Comparison of ENCODE assay signal across 25 mouse cellular contexts in the genomic region with DNA sequence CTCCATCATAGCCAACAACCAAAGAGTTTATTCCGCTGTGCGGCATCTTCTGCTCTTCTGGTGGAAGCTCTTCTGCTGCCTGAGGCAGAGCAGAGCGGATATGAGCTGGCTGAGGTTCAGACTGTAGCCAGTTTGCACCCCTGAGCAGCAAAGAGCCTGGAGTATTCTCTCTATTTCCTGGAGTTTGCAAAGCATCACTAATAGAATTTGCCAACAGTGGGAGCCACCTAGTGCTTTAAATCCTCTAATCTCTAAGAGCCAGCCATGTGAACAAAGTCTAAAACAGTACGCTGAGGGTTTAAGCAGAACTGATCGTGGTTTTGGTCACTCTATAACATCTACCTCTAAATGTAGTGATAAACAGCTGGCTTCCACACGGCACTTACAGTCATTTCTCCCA.
A peak's percentile ranks its signal among the peaks of the same experiment; 100 is the strongest.
DNase-seq lines count a peak whose midpoint lies in the region; ATAC-seq and TF ChIP-seq lines count a peak whose summit lies in the region.
"Had no signal": no experiment of that assay in that cellular context is flagged by ENCODE, and none has a peak within 500 bp of the region (broad histone marks: within the 10 kb centered on the region; RNA-seq: fewer than 3 reads in every experiment).

No protein-coding gene starts in this region.

- TF ChIP-seq CTCF in brain, embryonic 14.5 days (IDR thresholded peaks at IDR 0.05; ENCODE audit: borderline replicate concordance, extremely low read depth, insufficient read depth, insufficient read length) = no peak

- no peak overlapping the region for H3K4me2 ChIP-seq in midbrain, embryonic 11.5 days
- no peak overlapping the region for H3K4me2 ChIP-seq in midbrain, embryonic 13.5 days (replicated peaks)
- H3K4me2 ChIP-seq: heart, embryonic 11.5 days; hindbrain, embryonic 13.5 days; limb, embryonic 13.5 days; liver, embryonic 11.5 days; lung, embryonic 15.5 days; midbrain, embryonic 12.5 days; neural tube, embryonic 13.5 days; stomach, embryonic 15.5 days had no signal

- no peak overlapping the region for H3K4me3 ChIP-seq in midbrain, embryonic 11.5 days (ENCODE audit: low read depth, low read length)
- no peak overlapping the region for H3K4me3 ChIP-seq in midbrain, embryonic 13.5 days (replicated peaks)
- H3K4me3 ChIP-seq: hindbrain, embryonic 13.5 days; limb, embryonic 13.5 days; lung, embryonic 15.5 days; midbrain, embryonic 12.5 days; neural tube, embryonic 13.5 days; stomach, embryonic 15.5 days had no signal

- DNase-seq in frontal cortex, postnatal 10 days (ENCODE audit: low spot score in 2 of 2) = no peak
- DNase-seq in midbrain, embryonic 11.5 days (ENCODE audit: low spot score, missing footprints) = peak; percentile 59
- peak; percentile 36 for DNase-seq in brain, embryonic 14.5 days (ENCODE audit: low read depth)
- DNase-seq in spleen, postnatal 14 days (ENCODE audit: low spot score in 2 of 2) = no peak
- DNase-seq: adrenal gland, postnatal 14 days; cerebellum, adult 2 months; cerebellum, postnatal 36 days; gastrocnemius, postnatal 14 days; heart, postnatal 36 days; kidney, adult 9 months; kidney, postnatal 10 days; thymus, postnatal 14 days had no signal

- H3K9ac ChIP-seq in midbrain, embryonic 11.5 days (ENCODE audit: low read length) = no peak overlapping the region
- H3K9ac ChIP-seq in midbrain, embryonic 13.5 days (replicated peaks) = no peak overlapping the region
- H3K9ac ChIP-seq: hindbrain, embryonic 13.5 days; limb, embryonic 13.5 days; lung, embryonic 15.5 days; midbrain, embryonic 12.5 days; neural tube, embryonic 13.5 days; stomach, embryonic 15.5 days had no signal

- no peaks in the 10 kb centered on the region; the same call in 1 of the 2 replicates for H3K9me3 ChIP-seq in midbrain, embryonic 11.5 days (ENCODE audit: control insufficient read depth, low read length)
- H3K9me3 ChIP-seq in midbrain, embryonic 13.5 days = no peaks in the 10 kb centered on the region
- H3K9me3 ChIP-seq: hindbrain, embryonic 13.5 days; limb, embryonic 13.5 days; lung, embryonic 15.5 days; midbrain, embryonic 12.5 days; neural tube, embryonic 13.5 days; stomach, embryonic 15.5 days had no signal

- no peaks in the 10 kb centered on the region for H3K36me3 ChIP-seq in midbrain, embryonic 11.5 days (ENCODE audit: control insufficient read depth, insufficient read depth, low read length)
- H3K36me3 ChIP-seq in midbrain, embryonic 13.5 days = no peaks in the 10 kb centered on the region
- H3K36me3 ChIP-seq: hindbrain, embryonic 13.5 days; limb, embryonic 13.5 days; lung, embryonic 15.5 days; midbrain, embryonic 12.5 days; neural tube, embryonic 13.5 days; stomach, embryonic 15.5 days had no signal

- TF ChIP-seq POLR2A in brain, embryonic 14.5 days (IDR thresholded peaks at IDR 0.05; ENCODE audit: borderline replicate concordance, extremely low read depth, insufficient read depth, insufficient read length, poor library complexity, severe bottlenecking) = no peak

- H3K4me1 ChIP-seq in midbrain, embryonic 11.5 days (ENCODE audit: control insufficient read depth, insufficient read depth, low read length) = no peaks in the 10 kb centered on the region
- no peaks in the 10 kb centered on the region for H3K4me1 ChIP-seq in midbrain, embryonic 13.5 days (replicated peaks)
- H3K4me1 ChIP-seq: hindbrain, embryonic 13.5 days; limb, embryonic 13.5 days; lung, embryonic 15.5 days; midbrain, embryonic 12.5 days; neural tube, embryonic 13.5 days; stomach, embryonic 15.5 days had no signal

- WGBS in midbrain, embryonic 11.5 days = 88% methylated on average over 6 of the region's 6 CpGs
- WGBS in midbrain, embryonic 13.5 days = 86% methylated on average over 6 of the region's 6 CpGs

- H3K27me3 ChIP-seq in midbrain, embryonic 11.5 days (ENCODE audit: control insufficient read depth, insufficient read depth, low read length) = no peaks in the 10 kb centered on the region
- H3K27me3 ChIP-seq in midbrain, embryonic 13.5 days = no peaks in the 10 kb centered on the region
- H3K27me3 ChIP-seq: hindbrain, embryonic 13.5 days; limb, embryonic 13.5 days; lung, embryonic 15.5 days; midbrain, embryonic 12.5 days; neural tube, embryonic 13.5 days; stomach, embryonic 15.5 days had no signal

- ATAC-seq in frontal cortex, adult (ENCODE audit: low TSS enrichment) = 0 out of 2 replicates have a peak, but pooled peaks have one; percentile 47
- no peak for ATAC-seq in midbrain, embryonic 11.5 days (ENCODE audit: low FRiP score)
- ATAC-seq in midbrain, embryonic 13.5 days = no peak
- ATAC-seq in activated CD4-positive, CD25-positive, alpha-beta regulatory T cell, adult 4 months = no peak
- ATAC-seq: forebrain, embryonic 16.5 days; intestine, postnatal 0 days had no signal

- no peak overlapping the region for H3K27ac ChIP-seq in midbrain, embryonic 11.5 days (ENCODE audit: low read depth, low read length)
- H3K27ac ChIP-seq in midbrain, embryonic 13.5 days = no peak overlapping the region
- H3K27ac ChIP-seq: hindbrain, embryonic 13.5 days; limb, embryonic 13.5 days; lung, embryonic 15.5 days; midbrain, embryonic 12.5 days; neural tube, embryonic 13.5 days; stomach, embryonic 15.5 days had no signal

Comparison
In these comparisons a context has a peak if more than half of its experiments do, and no peak if none do; other contexts are left out.
1. DNase-seq: peak in midbrain, embryonic 11.5 days (single experiment) and brain, embryonic 14.5 days (single experiment); none in frontal cortex, postnatal 10 days (0 of 2) and spleen, postnatal 14 days (0 of 2).